Mouse (Mus musculus) layer of hippocampus, postnatal 25 days (tissue): Measurements from ENCODE around the gene Zfp296. TPM values are rescaled to one million over a fixed set of nuclear protein-coding genes. Genes with fewer than 3 reads are reported as not detected.

Experiments
- DNase-seq, 2 experiments: peaks; one replicate each; pipeline ENCODE4 v3.0.0; 2022; ENCODE audit warnings: mixed read lengths in 2 of 2, low spot score in 1 of 2; ENCODE audit errors: extremely low spot score in 1 of 2
- total RNA-seq, 2 experiments: library from RNA; stranded (reverse); gene quantifications; 2 replicates each; pipeline ENCODE4 v1.2.3; 2021

Gene Zfp296
- total RNA-seq, result 1 to 10 TPM in 1 of 2 experiments, under 1 TPM in 1; 0.30 to 1.0 TPM

DNA sequence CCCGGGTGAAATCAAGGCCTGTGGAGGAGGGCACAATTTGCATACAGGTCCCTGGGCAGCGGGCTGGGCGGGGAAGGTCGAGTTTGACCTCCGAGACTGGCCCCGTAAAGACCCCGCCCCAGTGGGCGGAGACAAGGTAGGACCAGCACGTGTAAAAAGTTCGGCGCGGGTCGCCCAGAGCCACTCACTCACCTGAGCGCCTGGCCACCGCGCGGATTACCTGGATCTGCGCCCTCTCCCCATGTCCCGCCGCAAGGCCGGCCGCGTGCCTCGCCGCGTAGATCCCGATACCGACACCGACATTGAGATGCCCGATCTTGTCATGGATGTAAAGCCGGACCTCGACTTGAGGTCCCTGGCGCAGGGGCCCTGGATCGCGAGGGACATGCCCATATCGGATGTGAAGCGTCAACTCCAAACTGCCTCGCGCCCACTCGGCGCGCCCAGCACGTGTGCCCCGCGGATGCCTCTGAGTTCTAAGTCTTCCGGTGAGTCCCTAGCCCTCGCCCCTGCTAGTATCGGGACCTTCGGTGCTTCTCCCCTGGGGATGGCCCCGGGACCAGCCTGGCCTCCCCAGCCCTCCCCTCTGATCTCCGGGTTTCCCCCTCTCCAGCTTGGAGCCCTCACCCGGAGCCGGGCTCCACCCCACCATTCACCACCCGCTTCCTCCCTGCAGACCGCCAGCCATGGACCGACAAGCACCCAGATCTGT is at the start of gene Zfp296, which contains the start of gene Gemin7:
TSS of gene Zfp296 (plus strand) at position 147 of the 712 bp plus-strand sequence.
TSS of gene Gemin7 (minus strand) at position 455 of the 712 bp plus-strand sequence.
- no peak for DNase-seq

GRCm38 (mm10) chr7:19531077-19531476 is 46.0 kb upstream of the Zfp296 start:
- DNase-seq, result no peak

DNA sequence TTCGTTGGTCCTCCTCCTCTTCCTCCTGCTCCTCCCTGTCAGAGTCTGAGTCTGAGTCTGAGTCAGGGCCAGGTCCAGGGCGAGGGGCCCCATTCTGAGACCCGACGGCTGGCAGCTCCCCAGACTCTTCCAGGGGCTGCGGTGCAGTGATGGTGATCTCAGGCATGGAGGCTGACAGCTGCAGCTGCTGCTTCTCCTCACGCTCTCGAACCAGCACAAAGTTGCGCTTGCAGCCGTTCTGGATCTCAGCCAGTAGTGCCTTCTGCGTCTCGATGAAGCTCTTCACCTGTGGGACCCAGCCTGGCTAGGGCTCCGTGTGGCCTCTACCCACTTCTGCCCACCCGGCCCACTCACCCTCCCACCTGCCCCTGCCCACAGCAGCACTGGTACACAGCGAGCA is 44.8 kb upstream of the Zfp296 start:
- no peak for DNase-seq

DNA sequence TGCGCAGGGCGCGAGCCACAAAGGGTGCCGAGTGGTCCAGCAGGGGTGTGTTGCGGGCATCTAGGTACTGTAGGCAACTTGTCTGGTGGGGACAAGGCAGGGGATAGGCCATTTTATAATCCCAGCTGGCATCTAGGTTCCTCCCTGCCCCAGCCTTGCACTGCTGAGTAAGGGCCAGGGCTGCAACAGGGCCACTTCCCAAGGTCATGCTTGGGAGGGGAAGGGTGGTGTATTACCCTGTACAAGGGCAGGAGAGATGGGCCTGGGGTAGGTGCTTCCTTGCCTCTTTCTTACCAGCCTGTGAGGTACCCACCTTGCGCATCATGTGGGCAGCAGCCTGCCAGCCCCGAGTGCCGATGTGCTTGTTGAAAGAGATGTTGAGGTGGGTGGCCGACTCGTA is 42.4 kb upstream of the Zfp296 start:
- DNase-seq, result no peak

- DNase-seq, result no peak
These were observed 36.1 kb upstream of the Zfp296 start for GRCm38 (mm10) chr7:19540771-19541566.

GRCm38 (mm10) chr7:19541681-19542154 is 35.4 kb upstream of the Zfp296 start:
- no peak for DNase-seq

GRCm38 (mm10) chr7:19542155-19542691 is 34.9 kb upstream of the Zfp296 start:
- no peak for DNase-seq

GRCm38 (mm10) chr7:19543584-19543983 is 33.5 kb upstream of the Zfp296 start:
- DNase-seq, result no peak

- no peak for DNase-seq
These were observed 31.1 kb upstream of the Zfp296 start for GRCm38 (mm10) chr7:19546007-19546406.

DNA sequence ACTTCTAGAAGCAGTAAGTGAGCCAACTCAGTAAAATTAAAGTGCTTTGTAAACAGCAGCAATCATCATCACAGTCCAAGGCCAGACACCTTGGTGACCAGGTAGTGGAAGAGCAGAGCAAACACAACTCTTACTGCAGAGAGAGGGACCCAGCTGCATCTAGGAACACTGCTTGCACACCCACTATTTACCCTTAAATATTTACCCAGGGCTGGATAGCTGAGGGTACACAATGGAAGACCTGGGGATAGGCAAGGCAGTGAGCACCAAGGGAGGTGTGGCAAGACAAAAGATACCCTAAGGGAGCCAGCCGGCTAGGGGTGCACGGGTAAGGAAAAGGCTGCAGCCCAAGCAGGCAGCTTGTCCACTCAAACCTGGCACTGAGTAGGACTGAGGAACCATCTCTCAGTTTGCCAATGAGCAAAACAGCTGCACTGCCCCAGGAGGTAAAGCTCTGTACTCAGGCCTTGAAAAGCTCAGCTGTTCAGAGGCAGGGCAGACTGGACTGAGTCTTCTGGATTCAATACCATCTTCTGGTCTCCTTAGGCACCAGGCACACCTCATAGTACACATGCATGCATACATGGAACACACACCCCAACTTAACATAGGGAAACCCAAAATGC is 29.6 kb upstream of the Zfp296 start:
- DNase-seq, result no peak

DNA sequence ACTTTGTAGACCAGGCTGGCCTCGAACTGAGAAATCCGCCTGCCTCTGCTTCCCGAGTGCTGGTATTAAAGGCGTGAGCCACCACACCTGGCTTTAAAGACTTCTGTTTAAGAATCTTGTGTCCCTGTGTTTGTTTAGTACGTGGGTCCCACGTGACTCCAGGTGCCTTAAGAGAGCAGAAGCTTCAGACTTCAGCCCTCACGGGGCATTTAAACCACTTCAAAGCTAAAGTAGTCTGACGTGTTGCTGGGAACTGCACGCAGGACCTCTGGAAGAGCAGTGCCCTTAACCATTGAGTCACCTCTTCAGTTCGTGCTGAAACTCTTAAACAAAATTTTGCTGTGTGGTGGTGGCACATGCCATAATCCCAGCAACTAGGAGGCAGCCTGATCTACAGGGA is 27.7 kb upstream of the Zfp296 start:
- DNase-seq, result no peak

GRCm38 (mm10) chr7:19551634-19552033 is 25.5 kb upstream of the Zfp296 start:
- no peak for DNase-seq

DNA sequence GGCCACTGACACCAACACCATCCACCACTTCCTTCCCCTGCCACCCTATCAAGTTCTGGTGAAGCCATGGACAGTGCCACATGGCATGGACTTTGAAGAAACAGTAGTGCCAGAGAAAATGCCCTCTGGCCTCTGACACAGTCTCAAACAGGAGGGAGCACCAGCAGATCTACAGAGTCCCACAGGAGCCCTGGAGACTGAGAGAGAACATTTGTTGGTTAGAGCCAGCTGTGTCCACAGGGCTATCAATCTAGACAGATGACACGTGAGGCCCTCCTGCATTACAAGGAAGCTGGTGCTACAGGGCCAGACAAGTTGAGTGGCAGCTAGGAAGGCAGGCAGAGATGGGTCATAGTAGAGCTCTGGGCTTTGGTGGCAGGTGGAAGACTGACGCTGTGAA is 24.6 kb upstream of the Zfp296 start:
- DNase-seq, result no peak

GRCm38 (mm10) chr7:19554168-19554567 is 22.9 kb upstream of the Zfp296 start:
- peak in 1 of 2 experiments; percentile 25 for DNase-seq

DNA sequence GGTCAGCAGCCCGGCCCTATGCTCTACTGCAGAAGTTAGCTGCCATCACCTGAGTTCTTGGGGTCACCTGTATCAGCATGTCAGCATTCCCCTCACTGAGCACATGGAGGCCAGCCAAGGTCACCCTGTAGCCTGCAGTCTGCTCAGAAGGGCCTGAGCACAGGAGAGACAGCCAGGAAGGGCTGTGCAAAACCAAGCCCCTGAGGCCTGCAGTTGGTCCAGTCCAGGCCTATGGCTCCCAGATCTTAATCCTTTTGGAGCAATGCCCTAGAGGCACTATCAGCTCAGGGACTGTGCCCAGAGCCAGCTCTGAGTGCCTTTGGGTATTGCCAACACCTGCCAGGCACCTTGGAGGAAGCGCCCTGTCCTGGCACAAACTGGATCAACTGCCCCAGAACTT is 20.0 kb upstream of the Zfp296 start:
- DNase-seq, result no peak

DNA sequence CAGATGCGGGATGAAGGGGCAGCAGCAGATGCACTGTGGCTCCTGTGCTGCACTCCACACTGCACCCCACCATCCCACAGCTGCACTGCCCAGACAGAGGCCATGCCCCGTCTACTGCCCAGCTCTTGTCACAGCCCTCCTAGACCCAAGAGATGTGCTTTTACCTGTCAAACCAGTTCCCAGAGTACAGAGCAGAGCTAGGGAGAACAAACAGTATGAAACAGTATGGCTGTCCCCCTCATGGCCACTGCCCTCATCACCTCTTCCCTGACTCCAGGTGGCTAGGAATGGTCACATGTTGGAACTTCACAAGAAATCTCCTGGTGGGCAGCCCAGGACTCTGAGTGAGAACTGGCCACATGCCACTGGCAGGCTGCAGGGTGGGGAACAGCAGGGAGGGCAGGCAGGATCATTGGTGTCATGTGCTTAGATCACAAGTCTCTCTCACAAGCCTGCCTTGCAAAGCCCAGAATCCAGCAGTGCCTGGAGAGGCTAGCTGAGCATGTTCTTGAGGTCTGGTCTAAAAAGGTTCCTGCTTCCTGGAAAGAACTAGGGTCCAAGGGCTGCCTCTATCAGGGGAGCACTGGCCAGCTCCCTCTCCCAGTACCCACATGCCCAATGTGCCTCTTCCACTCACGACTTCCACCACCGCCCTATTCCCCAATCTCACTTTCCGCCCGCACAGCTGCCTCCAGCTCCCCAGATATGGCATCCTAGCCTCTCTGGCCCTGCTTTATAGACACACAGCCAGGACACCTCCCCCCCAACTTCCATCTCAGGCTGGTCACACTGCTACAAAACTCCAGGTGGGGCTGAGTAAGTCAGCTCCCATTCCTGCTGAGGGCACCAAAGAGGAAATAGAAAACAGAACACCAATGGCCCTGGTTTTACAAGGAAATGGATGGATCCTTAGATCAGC is 18.8 kb upstream of the Zfp296 start:
- DNase-seq, result no peak

- DNase-seq, result no peak
These were observed 18.1 kb upstream of the Zfp296 start for GRCm38 (mm10) chr7:19558965-19559364.

GRCm38 (mm10) chr7:19560491-19561260 is 16.4 kb upstream of the Zfp296 start:
- no peak for DNase-seq

GRCm38 (mm10) chr7:19561431-19561764 is 15.7 kb upstream of the Zfp296 start:
- no peak for DNase-seq
